Mouse (Mus musculus): ENCODE data around the gene Unc80. TPM values are rescaled to one million over a fixed set of nuclear protein-coding genes. Genes with fewer than 3 reads are reported as not detected.
A peak's percentile ranks its signal among the peaks of the same experiment; 100 is the strongest.
"Not testable (repeated sequence)": the region's sequence is repeated elsewhere in the genome, so short reads cannot be mapped to it uniquely, and the experiment has no call there.

The Unc80 gene
- polyA plus RNA-seq, 1 experiment from 2014 or later: 1.4 TPM

DNA sequence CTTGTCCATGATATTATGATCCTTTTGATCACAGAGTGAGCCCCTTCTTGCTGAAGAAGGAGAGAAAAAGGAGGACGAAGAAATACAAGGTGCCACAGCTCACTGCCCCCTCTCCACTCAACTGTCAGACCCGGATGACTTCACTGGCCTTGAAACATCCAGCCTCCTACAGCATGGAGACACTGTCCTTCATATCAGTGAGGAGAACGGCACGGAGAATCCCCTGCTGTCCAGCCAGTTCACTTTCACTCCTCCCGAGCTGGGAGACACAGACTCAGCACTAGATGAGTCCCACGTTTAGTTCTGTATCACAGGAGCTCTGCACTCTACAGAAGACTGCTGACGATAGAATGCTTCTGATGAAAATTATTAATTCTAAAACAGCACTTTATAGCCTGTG lies 227.1 kb downstream of the Unc80 start:
- Histone ChIP-seq H3K4me1 (no peaks in the 10 kb centered on the region), H3K27me3 (replicated peaks) (no peaks in the 10 kb centered on the region), H3K4me3 (no peak overlapping the region), H3K4me2 (replicated peaks) (no peak overlapping the region), H3K9me3 (no peaks in the 10 kb centered on the region), H3K27ac (no peak overlapping the region), H3K36me3 (no peaks in the 10 kb centered on the region), H3K9ac (no peak overlapping the region)
- 76% methylated on average over 7 of the region's 7 CpGs for WGBS
- ATAC-seq (ENCODE audit: low FRiP score, low read depth): no peak

DNA sequence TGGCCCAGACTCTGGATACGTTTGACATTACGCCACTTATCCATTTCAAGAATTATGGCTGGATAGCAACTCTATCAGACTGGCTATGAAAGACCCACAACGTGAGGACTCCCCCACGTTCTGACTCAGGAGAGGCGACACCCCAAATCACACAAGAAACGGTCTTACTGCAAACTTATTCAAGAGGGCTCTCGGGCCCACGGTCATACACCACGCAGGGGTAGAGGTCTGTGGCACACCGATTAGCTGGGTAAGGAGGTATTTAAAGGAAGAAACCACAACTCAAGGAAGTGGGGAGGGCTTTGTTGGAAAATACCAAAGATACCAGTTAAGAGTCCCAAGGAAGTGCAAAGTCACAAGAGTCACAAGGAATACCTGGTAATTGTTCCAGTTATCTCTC lies 231.5 kb downstream of the Unc80 start:
- H3K9me3 ChIP-seq; H3K36me3 ChIP-seq; H3K4me3 ChIP-seq; H3K4me2 ChIP-seq (replicated peaks); H3K27me3 ChIP-seq (replicated peaks); H3K4me1 ChIP-seq; H3K9ac ChIP-seq; ATAC-seq (ENCODE audit: low FRiP score, low read depth); H3K27ac ChIP-seq: not testable (repeated sequence)
- whole genome bisulfite sequencing: 81% methylated on average over 10 of the region's 10 CpGs

DNA sequence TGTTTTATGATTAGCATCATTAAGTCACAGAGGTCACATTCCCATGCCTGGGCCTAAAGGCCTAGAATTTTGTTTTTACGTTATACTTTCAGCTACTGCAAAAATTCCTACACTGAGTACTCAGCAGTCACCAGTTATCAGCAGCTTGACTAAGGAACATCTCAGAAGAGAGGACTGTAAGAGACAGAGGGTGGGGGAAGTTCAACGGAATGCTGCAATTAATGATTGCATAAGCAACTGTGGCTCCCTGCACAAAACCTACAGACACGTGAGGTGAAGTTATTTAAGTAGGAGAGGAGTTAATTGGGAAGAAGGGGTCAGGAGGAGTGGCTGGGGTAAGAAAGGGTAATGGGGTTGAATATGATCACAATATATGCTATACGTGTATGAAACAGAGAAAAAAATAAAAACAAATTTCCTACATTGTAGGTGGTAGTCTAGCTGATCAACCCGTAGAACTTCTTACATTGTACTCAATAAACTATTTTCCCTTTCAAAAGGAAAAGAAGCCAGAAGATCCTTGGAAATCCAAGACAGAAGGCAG lies 232.1 kb downstream of the Unc80 start:
- Histone ChIP-seq H3K27me3 (replicated peaks) (no peaks in the 10 kb centered on the region), H3K4me2 (replicated peaks) (peak overlapping the region; percentile 62), H3K27ac (no peak overlapping the region), H3K4me1 (peaks cover 8% of the 10 kb centered on the region), H3K4me3 (peak overlapping the region; percentile 81; the same call in 1 of the 2 replicates), H3K9ac (no peak overlapping the region), H3K36me3 (0 out of 2 replicates have a peak, but pooled peaks cover 2% of the 10 kb centered on the region), H3K9me3 (no peaks in the 10 kb centered on the region)
- peak; percentile 49 for ATAC-seq (ENCODE audit: low FRiP score, low read depth)
- WGBS: 45% methylated on average over 5 of the region's 5 CpGs

DNA sequence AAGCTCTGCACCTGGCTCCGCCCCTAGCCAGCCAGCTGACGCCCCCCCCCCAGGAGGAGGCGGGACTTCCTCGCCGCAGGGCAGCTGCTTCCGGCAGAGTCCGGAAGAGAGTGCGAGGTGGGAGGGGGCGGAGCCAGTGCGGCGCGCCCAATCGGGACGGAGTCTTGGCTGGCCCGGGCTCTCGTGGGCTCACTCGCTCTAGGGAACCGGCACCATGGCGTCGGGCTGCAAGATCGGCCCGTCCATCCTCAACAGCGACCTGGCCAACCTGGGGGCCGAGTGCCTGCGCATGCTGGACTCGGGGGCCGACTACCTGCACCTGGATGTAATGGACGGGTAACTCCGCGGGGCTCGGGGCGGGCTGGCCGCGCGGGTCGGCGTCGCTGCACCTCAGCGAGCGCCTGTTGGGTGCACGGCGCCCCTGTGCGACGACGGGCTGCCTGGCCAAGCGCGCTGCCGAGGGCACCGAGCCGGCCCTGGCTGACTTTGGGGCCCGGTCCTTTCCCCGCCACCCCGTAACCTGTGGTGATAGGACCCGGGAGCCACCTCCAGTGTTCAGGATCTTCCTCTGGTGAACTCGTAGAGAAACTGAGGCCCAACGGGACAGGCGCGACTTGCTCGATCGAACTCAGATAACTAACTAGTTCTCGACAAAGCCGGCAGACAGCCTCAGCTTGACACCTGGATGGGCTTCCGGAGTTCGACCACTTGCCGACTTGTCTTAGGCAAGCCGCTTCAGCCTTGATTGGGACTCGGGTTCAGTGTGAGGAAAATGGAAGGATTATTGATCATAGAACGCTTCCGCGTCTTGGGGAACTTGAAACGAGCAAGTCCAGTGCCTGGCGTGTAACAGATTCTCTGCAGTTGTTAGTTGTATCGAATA lies 232.8 kb downstream of the Unc80 start, which contains the start of gene Rpe:
Rpe (plus strand) TSS at position 139 of the 883 bp plus-strand sequence.
- WGBS: under 1% methylated on average over 73 of the region's 73 CpGs
- H3K9ac ChIP-seq: peak within 1 kb of the TSS; percentile 72
- peaks cover 8% of the 10 kb centered on the region for H3K4me1 ChIP-seq
- 0 out of 2 replicates have a peak, but pooled peaks cover 2% of the 10 kb centered on the region for H3K36me3 ChIP-seq
- no peaks in the 10 kb centered on the region for H3K27me3 ChIP-seq (replicated peaks)
- peak within 1 kb of the TSS; percentile 37; the same call in 1 of the 2 replicates for H3K27ac ChIP-seq
- peak within 1 kb of the TSS; percentile 81 for H3K4me3 ChIP-seq
- peak; percentile 100 for ATAC-seq (ENCODE audit: low FRiP score, low read depth)
- peak within 1 kb of the TSS; percentile 62 for H3K4me2 ChIP-seq (replicated peaks)
- H3K9me3 ChIP-seq: no peaks in the 10 kb centered on the region

DNA sequence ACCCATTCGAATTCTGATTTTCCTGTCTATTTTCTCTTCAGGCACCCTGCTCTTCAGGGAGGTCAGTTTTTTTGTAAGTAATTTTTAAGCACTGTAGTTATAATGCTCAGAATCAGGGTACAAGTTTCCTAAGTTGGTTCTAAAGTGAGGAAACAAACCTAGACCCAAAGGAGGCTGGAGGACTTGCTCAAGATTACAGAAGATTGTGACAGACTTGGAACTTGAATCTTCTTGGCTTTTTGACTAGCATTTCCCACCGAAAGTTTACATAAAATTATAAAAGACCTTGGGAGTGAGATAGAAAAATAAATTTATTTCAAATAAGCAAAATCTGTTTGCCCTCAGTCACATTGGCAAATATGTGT lies 233.4 kb downstream of the Unc80 start:
- Histone ChIP-seq H3K27ac (no peak overlapping the region), H3K36me3 (peaks cover 6% of the 10 kb centered on the region; the same call in 1 of the 2 replicates), H3K4me1 (peaks cover 8% of the 10 kb centered on the region), H3K27me3 (replicated peaks) (no peaks in the 10 kb centered on the region), H3K4me2 (replicated peaks) (peak overlapping the region; percentile 62), H3K9me3 (no peaks in the 10 kb centered on the region), H3K9ac (peak overlapping the region; percentile 72), H3K4me3 (peak overlapping the region; percentile 81)
- ATAC-seq (ENCODE audit: low FRiP score, low read depth): no peak
- 41% methylated on average over 2 of the region's 2 CpGs for WGBS

DNA sequence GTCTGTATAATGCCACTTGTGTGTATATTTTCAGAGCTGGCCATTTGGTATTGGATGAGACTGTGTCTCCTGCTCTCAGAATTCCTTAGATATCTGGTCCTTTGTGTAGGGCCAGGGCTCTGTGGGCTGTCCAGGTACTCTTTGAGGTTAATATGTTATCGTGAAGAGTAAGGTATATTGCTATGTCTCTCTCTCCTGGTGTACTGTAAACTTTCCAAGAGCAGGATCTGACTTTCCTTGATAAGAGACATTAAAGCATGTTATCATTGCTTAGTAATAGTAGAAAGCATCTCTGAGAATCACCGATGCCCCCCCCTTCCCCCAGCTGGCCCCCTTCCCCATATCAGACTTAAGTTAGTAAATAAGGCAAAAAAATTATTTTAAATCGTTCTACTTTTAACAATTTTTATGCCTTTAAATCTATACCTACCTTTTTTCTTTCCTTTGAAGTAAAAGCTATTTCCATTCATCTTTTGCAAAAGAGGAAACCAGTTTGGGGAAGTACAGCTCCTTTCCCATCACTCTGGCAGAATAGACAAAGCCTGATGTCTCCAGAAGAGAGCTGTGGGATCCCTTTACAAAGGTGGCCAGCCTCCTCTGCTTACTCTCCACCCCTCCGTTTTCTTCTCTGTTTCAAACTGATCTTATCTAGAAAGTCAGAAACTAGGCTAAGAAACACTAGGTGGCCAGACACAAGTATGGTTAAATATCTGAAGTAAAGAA lies 234.6 kb downstream of the Unc80 start:
- Histone ChIP-seq H3K4me2 (replicated peaks) (no peak overlapping the region; the same call in 1 of the 2 replicates), H3K27me3 (replicated peaks) (no peaks in the 10 kb centered on the region), H3K9me3 (no peaks in the 10 kb centered on the region), H3K9ac (no peak overlapping the region), H3K4me3 (no peak overlapping the region), H3K4me1 (peaks cover 8% of the 10 kb centered on the region), H3K27ac (no peak overlapping the region), H3K36me3 (peaks cover 13% of the 10 kb centered on the region; the same call in 1 of the 2 replicates)
- 90% methylated on average over 4 of the region's 4 CpGs for WGBS
- ATAC-seq (ENCODE audit: low FRiP score, low read depth): no peak

DNA sequence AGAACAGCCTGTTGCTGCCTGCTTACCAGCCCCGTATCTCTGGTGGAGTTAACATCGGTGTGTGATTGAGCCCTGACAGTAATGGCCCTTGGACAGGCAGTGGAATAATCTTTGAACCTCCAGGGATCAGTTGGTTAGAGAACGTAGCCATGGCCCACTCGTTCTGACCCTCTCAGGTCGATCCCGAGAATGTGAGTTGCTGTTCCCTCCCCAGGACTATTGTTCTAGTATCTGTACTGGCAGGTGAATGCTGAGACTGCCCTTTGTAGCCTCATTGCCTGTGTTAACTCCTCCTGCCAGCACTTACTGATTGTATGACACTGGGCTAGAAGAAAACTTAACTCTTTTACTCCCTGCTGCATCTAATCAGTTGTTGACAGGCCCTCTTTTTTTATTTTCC lies 236.4 kb downstream of the Unc80 start:
- Histone ChIP-seq H3K4me1 (peaks cover 8% of the 10 kb centered on the region), H3K9me3 (no peaks in the 10 kb centered on the region), H3K9ac (no peak overlapping the region), H3K27ac (no peak overlapping the region), H3K4me2 (replicated peaks) (no peak overlapping the region), H3K4me3 (no peak overlapping the region), H3K36me3 (peaks cover 19% of the 10 kb centered on the region; the same call in 1 of the 2 replicates), H3K27me3 (replicated peaks) (no peaks in the 10 kb centered on the region)
- WGBS: 43% methylated on average over 6 of the region's 6 CpGs
- ATAC-seq (ENCODE audit: low FRiP score, low read depth): no peak

DNA sequence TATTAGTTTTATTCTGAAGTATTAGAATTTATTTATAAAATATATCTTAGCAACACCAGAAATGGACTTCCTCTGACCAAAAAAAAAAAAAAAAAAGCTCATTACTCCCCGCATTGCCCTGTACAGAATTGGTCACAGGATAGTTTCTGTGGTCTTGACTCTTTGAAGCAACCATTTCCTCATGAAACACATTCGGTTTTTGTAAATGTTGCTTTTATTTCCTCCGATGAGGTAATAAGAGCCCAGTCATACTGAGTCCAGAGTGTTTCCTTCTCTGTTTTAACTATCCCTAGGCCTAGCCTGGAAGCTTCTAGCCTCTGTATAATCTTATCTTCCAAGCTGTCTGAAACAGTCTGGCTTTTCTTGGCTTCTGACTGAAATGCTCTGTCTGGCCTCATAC lies 244.7 kb downstream of the Unc80 start:
- Histone ChIP-seq H3K9ac (no peak overlapping the region), H3K4me2 (replicated peaks) (no peak overlapping the region), H3K4me3 (no peak overlapping the region), H3K36me3 (peaks cover 39% of the 10 kb centered on the region), H3K27ac (no peak overlapping the region), H3K4me1 (no peaks in the 10 kb centered on the region), H3K9me3 (no peaks in the 10 kb centered on the region), H3K27me3 (replicated peaks) (no peaks in the 10 kb centered on the region)
- ATAC-seq (ENCODE audit: low FRiP score, low read depth): no peak
- 94% methylated on average over 3 of the region's 3 CpGs for WGBS

DNA sequence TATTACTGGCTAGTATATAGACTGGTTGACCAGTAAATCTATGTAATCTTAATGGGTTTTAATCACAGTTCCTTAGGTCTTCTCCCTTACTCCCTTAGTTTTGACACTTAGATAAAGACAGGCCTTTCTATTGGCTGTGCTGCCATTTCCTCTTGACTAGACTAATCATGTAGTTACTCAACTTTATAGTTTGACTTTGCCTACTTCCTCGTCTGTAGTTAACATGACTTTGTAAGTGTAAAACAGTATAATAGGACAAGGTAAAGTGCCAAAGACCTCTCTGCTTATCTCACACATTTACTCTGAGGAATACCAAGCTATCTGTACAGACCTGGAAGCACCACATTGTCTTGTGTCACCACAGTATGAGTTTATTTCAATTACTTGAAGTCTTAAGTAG lies 262.4 kb downstream of the Unc80 start:
- Histone ChIP-seq H3K27ac (no peak overlapping the region), H3K4me1 (no peaks in the 10 kb centered on the region), H3K4me3 (no peak overlapping the region), H3K9ac (no peak overlapping the region), H3K4me2 (replicated peaks) (no peak overlapping the region), H3K27me3 (replicated peaks) (no peaks in the 10 kb centered on the region), H3K36me3 (peaks cover 14% of the 10 kb centered on the region), H3K9me3 (no peaks in the 10 kb centered on the region)
- no peak for ATAC-seq (ENCODE audit: low FRiP score, low read depth)
- WGBS: 86% methylated on average over 1 of the region's 1 CpGs

Other genes starting within 250 kb of the Unc80 start
- gene Rpe, start 232.5 kb downstream of the Unc80 start, polyA plus RNA-seq (2016; fragmentation: Nextera tagmentation; extraction: Ambion mirVana): 44.0 and 46.9 TPM in 2 replicates

Data from neural tube, embryonic 12.5 days (tissue).